Mouse (Mus musculus) lung, postnatal 25 days (tissue): ENCODE data around the gene Prg2.

ENCODE experiments used
- DNase-seq: peaks from one replicate; pipeline ENCODE4 v3.0.0; 2022; ENCODE audit warnings: low spot score

Gene Prg2

GRCm38 (mm10) chr2:85029897-85030296 is 49.6 kb downstream of the Prg2 start:
- DNase-seq: no peak

GRCm38 (mm10) chr2:85030989-85031388 is 50.7 kb downstream of the Prg2 start:
- no peak for DNase-seq

- DNase-seq: no peak
These were observed 52.9 kb downstream of the Prg2 start for GRCm38 (mm10) chr2:85033121-85033520.
